Mouse (Mus musculus) lung, postnatal 0 days (tissue): ENCODE data around the gene Ddhd1. TPM values are rescaled to one million over a fixed set of nuclear protein-coding genes. Genes with fewer than 3 reads are reported as not detected.

Source experiments
- ATAC-seq: fragments of 200-750 bp; cut with Nextera tagmentation; 2 replicates; pipeline ENCODE4 v1.8.0; 2017; ENCODE audit warnings: moderate library complexity
- DNase-seq: peaks from one replicate; pipeline ENCODE4 v3.0.0-alpha.2; 2016; ENCODE audit warnings: low spot score
- H3K27ac ChIP-seq: fragments of 300-500 bp; sonication (generic); 2 replicates; pipeline ENCODE4 v1.5.1; 2014; ENCODE audit warnings: antibody characterized with exemption, mild to moderate bottlenecking, low read length, mixed read lengths
- H3K27me3 ChIP-seq: fragments of 300-500 bp; sonication (generic); replicated peaks from 2 replicates; pipeline ENCODE4 v1.6.1; 2014; ENCODE audit warnings: low read length, mixed read lengths; ENCODE audit not compliant: insufficient read depth
- H3K36me3 ChIP-seq: fragments of 300-500 bp; sonication (generic); 2 replicates; pipeline ENCODE4 v1.6.1; 2014; ENCODE audit warnings: low read length, mixed read lengths; ENCODE audit not compliant: insufficient read depth
- H3K4me1 ChIP-seq: fragments of 300-500 bp; sonication (generic); 2 replicates; pipeline ENCODE4 v1.6.1; 2014; ENCODE audit warnings: antibody characterized with exemption, low read depth, low read length, mixed read lengths; ENCODE audit not compliant: insufficient read depth
- H3K4me2 ChIP-seq: fragments of 300-500 bp; sonication (generic); replicated peaks from 2 replicates; pipeline ENCODE4 v1.6.1; 2014; ENCODE audit warnings: low read depth, mild to moderate bottlenecking, low read length, moderate library complexity, mixed read lengths
- H3K4me3 ChIP-seq: fragments of 300-500 bp; sonication (generic); 2 replicates; pipeline ENCODE4 v1.5.1; 2014; ENCODE audit warnings: low read depth, low read length
- H3K9ac ChIP-seq: fragments of 300-500 bp; sonication (generic); replicated peaks from 2 replicates; pipeline ENCODE4 v1.6.1; 2014; ENCODE audit warnings: low read depth, mild to moderate bottlenecking
- H3K9me3 ChIP-seq: fragments of 300-500 bp; sonication (generic); 2 replicates; pipeline ENCODE4 v1.6.1; 2016; ENCODE audit warnings: low read length, mixed read lengths
- CTCF ChIP-seq: IDR thresholded peaks from 2 replicates; pipeline ENCODE4 v1.5.1; 2016; ENCODE audit warnings: antibody characterized with exemption, mild to moderate bottlenecking
- EP300 ChIP-seq: IDR thresholded peaks from 2 replicates; pipeline ENCODE4 v1.6.1; 2016; ENCODE audit warnings: antibody characterized with exemption, mild to moderate bottlenecking, control low read depth
- WGBS: fragments of 180-500 bp; shearing (Covaris S2); extraction: QIAGEN DNeasy Blood & Tissue Kit; methylation state at CpG from one replicate; pipeline ENCODE4 v1.1.7; 2014; 5-methylcytosine and 5-hydroxymethylcytosine counted together
- polyA plus RNA-seq: library from polyadenylated mRNA; unstranded; fragments of >200 nt; fragmentation: Nextera tagmentation; extraction: Ambion mirVana; gene quantifications from 2 replicates; pipeline ENCODE4 v1.2.1, GENCODE M21; 2015

Gene Ddhd1
- polyA plus RNA-seq, 1 experiment from 2014 or later = 7.5 TPM

GRCm38 (mm10) chr14:45616526-45616925 is 41.4 kb downstream of the Ddhd1 start:
- Histone ChIP-seq H3K4me2 (no peak overlapping the region), H3K4me3 (no peak overlapping the region), H3K4me1 (no peaks in the 10 kb centered on the region), H3K27me3 (no peaks in the 10 kb centered on the region), H3K36me3 (peaks cover 23% of the 10 kb centered on the region; the same call in 1 of the 2 replicates), H3K9ac (no peak overlapping the region), H3K27ac (no peak overlapping the region), H3K9me3 (no peaks in the 10 kb centered on the region)
- TF ChIP-seq CTCF = no peak
- DNase-seq = no peak
- WGBS = 96% methylated on average over 5 of the region's 5 CpGs
- no peak for ATAC-seq

- Histone ChIP-seq H3K4me3 (no peak overlapping the region), H3K4me2 (no peak overlapping the region), H3K27me3 (no peaks in the 10 kb centered on the region), H3K36me3 (peaks cover 23% of the 10 kb centered on the region; the same call in 1 of the 2 replicates), H3K27ac (no peak overlapping the region), H3K9ac (no peak overlapping the region), H3K4me1 (no peaks in the 10 kb centered on the region), H3K9me3 (no peaks in the 10 kb centered on the region)
- ATAC-seq (no peak), DNase-seq (no peak)
- 98% methylated on average over 2 of the region's 2 CpGs for WGBS
- TF ChIP-seq EP300 (no peak), CTCF (no peak)
Measured at GRCm38 (mm10) chr14:45615776-45616175, 42.2 kb downstream of the Ddhd1 start.

DNA sequence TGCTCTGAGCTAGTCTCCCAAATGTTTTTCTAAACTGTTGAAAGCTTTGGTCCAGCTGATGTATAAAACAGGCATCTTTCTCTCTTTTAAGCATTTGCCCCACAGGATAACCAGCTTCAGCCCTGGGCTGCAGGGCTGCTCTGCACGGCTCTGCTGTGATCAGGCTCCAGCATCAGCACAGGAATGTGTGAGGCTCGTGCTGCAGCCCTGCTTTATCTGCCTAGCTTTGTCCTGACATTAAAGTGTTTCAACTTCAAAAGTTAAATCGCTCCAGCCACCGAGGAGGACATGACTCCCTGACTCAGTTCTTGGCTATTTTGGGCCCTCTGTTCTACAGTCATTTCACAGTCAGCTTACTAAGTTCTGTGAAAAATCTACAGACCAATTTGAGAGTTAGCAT is 43.1 kb downstream of the Ddhd1 start:
- peaks cover 21% of the 10 kb centered on the region; the same call in 1 of the 2 replicates for H3K36me3 ChIP-seq
- no peak for TF ChIP-seq EP300
- no peak for TF ChIP-seq CTCF
- no peaks in the 10 kb centered on the region for H3K4me1 ChIP-seq
- no peak for ATAC-seq
- H3K9me3 ChIP-seq = no peaks in the 10 kb centered on the region
- H3K9ac ChIP-seq = no peak overlapping the region
- WGBS = 48% methylated on average over 4 of the region's 4 CpGs
- DNase-seq = no peak
- H3K27ac ChIP-seq = no peak overlapping the region
- no peak overlapping the region for H3K4me3 ChIP-seq
- H3K27me3 ChIP-seq = no peaks in the 10 kb centered on the region
- no peak overlapping the region for H3K4me2 ChIP-seq

DNA sequence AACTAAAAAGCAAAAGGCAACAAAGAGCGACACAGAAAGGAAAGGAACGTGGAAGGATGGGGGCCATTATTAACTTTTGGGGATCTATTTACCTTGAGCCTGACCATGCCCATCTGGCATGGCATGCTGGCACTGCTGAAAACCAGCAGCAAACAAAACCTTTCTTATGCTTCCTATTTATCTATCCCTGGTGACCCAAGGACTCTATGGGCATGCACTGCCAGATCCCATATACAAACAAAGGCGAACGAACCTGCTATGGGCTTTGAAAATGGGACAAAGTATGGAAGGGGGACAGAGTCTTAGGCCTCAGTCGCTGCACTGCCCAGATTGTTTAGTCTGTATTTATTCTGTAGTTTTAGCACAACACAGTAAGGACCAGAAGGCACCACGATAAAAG is 43.5 kb downstream of the Ddhd1 start:
- 82% methylated on average over 6 of the region's 6 CpGs for WGBS
- H3K36me3 ChIP-seq = peaks cover 21% of the 10 kb centered on the region; the same call in 1 of the 2 replicates
- no peak overlapping the region for H3K27ac ChIP-seq

DNA sequence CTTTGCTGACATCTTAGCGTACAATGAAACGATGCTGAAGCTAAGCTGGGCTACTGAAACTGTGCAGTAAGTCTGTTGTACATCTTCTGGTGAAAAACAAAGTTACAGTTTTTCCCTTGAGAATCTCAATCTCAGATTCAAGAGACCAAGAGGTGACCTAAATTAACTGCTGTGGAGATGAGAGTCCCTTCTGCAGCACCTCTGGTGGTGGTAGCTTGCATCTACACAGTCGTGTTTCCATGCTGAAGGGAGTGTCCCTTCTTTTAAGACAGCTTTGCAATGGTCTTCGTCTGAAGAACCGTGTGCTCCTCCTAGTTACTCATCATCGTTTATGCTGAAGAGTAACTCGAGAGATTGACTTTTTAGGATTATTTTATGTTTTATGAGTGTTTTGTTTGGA is 46.3 kb downstream of the Ddhd1 start:
- ATAC-seq (no peak), DNase-seq (no peak)
- peak; percentile 47; the same call in 1 of the 2 replicates for TF ChIP-seq CTCF
- TF ChIP-seq EP300 = no peak
- H3K4me2 ChIP-seq = no peak overlapping the region
- no peaks in the 10 kb centered on the region for H3K4me1 ChIP-seq
- 81% methylated on average over 7 of the region's 7 CpGs for WGBS
- H3K27ac ChIP-seq = no peak overlapping the region
- no peak overlapping the region for H3K4me3 ChIP-seq
- H3K36me3 ChIP-seq = peaks cover 31% of the 10 kb centered on the region; the same call in 1 of the 2 replicates
- no peak overlapping the region for H3K9ac ChIP-seq
- no peaks in the 10 kb centered on the region for H3K27me3 ChIP-seq
- no peaks in the 10 kb centered on the region for H3K9me3 ChIP-seq

More for the DNA sequence above, 43.5 kb downstream of the Ddhd1 start:
- Histone ChIP-seq H3K4me2 (no peak overlapping the region), H3K4me1 (no peaks in the 10 kb centered on the region), H3K9ac (no peak overlapping the region), H3K4me3 (no peak overlapping the region), H3K27me3 (no peaks in the 10 kb centered on the region), H3K9me3 (no peaks in the 10 kb centered on the region)
- DNase-seq (no peak), ATAC-seq (no peak)
- TF ChIP-seq CTCF (no peak), EP300 (no peak)

DNA sequence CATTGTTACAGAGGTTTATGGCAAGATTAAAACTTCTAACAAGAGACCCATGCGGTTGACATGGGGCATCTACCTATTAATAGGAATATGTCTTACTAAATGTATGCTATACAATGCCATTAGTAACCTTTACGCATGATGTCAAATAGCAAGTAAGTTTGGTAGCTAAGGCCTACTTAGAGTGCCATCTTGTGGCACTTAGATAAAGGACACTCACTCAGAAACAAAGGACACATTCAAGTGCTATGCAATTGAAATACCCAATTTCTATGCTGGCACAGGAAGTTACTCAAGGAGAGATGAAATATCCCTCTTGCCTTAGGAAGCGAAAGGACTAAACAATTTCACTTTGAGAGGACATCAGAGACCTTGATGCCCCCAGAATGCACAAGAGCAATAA is 55.9 kb downstream of the Ddhd1 start:
- no peaks in the 10 kb centered on the region for H3K27me3 ChIP-seq
- peak; percentile 70 for DNase-seq
- WGBS = 50% methylated on average over 3 of the region's 3 CpGs

DNA sequence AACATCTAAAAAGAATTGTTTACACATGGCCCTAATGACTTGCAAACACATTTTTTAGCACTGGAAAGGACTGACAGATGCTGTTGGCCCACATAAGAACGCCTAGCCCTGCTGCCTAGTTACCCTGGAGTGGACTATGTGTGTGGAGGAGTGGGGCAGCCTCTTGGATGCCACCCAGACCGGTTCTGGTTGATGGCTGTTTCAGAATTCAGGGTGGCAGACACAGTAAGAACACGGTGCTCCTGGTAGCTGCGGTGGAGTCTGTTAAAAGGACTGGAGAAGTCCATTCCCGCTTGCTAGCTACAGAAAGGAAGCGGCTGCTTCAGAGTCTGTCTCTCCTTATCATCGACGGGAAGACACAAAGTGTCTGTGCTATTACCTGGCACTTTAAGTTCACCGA is 57.4 kb downstream of the Ddhd1 start:
- no peak overlapping the region for H3K9ac ChIP-seq
- no peaks in the 10 kb centered on the region; the same call in 1 of the 2 replicates for H3K36me3 ChIP-seq
- no peaks in the 10 kb centered on the region for H3K4me1 ChIP-seq
- no peaks in the 10 kb centered on the region for H3K9me3 ChIP-seq
- TF ChIP-seq EP300 (no peak), CTCF (no peak)
- no peak overlapping the region for H3K27ac ChIP-seq
- no peak overlapping the region for H3K4me3 ChIP-seq
- ATAC-seq (peak; percentile 49; the same call in 1 of the 2 replicates), DNase-seq (peak; percentile 23)
- H3K27me3 ChIP-seq = no peaks in the 10 kb centered on the region
- no peak overlapping the region for H3K4me2 ChIP-seq
- 60% methylated on average over 9 of the region's 9 CpGs for WGBS

More for the DNA sequence above, 55.9 kb downstream of the Ddhd1 start:
- Histone ChIP-seq H3K36me3 (no peaks in the 10 kb centered on the region; the same call in 1 of the 2 replicates), H3K4me2 (no peak overlapping the region), H3K9me3 (no peaks in the 10 kb centered on the region), H3K4me1 (no peaks in the 10 kb centered on the region), H3K9ac (no peak overlapping the region), H3K27ac (no peak overlapping the region), H3K4me3 (no peak overlapping the region)
- TF ChIP-seq CTCF (peak; percentile 84), EP300 (no peak)
- ATAC-seq = no peak
